Mouse (Mus musculus) lung, postnatal 0 days (tissue): ENCODE results near the gene Cuedc1. TPM values are rescaled to one million over a fixed set of nuclear protein-coding genes. Genes with fewer than 3 reads are reported as not detected.

Experiments
- ATAC-seq: fragments of 200-750 bp; cut with Nextera tagmentation; 2 replicates; pipeline ENCODE4 v1.8.0; 2017; ENCODE audit warnings: moderate library complexity
- DNase-seq: peaks from one replicate; pipeline ENCODE4 v3.0.0-alpha.2; 2016; ENCODE audit warnings: low spot score
- H3K27ac ChIP-seq: fragments of 300-500 bp; sonication (generic); 2 replicates; pipeline ENCODE4 v1.5.1; 2014; ENCODE audit warnings: antibody characterized with exemption, mild to moderate bottlenecking, low read length, mixed read lengths
- H3K27me3 ChIP-seq: fragments of 300-500 bp; sonication (generic); replicated peaks from 2 replicates; pipeline ENCODE4 v1.6.1; 2014; ENCODE audit warnings: low read length, mixed read lengths; ENCODE audit not compliant: insufficient read depth
- H3K36me3 ChIP-seq: fragments of 300-500 bp; sonication (generic); 2 replicates; pipeline ENCODE4 v1.6.1; 2014; ENCODE audit warnings: low read length, mixed read lengths; ENCODE audit not compliant: insufficient read depth
- H3K4me1 ChIP-seq: fragments of 300-500 bp; sonication (generic); 2 replicates; pipeline ENCODE4 v1.6.1; 2014; ENCODE audit warnings: antibody characterized with exemption, low read depth, low read length, mixed read lengths; ENCODE audit not compliant: insufficient read depth
- H3K4me2 ChIP-seq: fragments of 300-500 bp; sonication (generic); replicated peaks from 2 replicates; pipeline ENCODE4 v1.6.1; 2014; ENCODE audit warnings: low read depth, mild to moderate bottlenecking, low read length, moderate library complexity, mixed read lengths
- H3K4me3 ChIP-seq: fragments of 300-500 bp; sonication (generic); 2 replicates; pipeline ENCODE4 v1.5.1; 2014; ENCODE audit warnings: low read depth, low read length
- H3K9ac ChIP-seq: fragments of 300-500 bp; sonication (generic); replicated peaks from 2 replicates; pipeline ENCODE4 v1.6.1; 2014; ENCODE audit warnings: low read depth, mild to moderate bottlenecking
- H3K9me3 ChIP-seq: fragments of 300-500 bp; sonication (generic); 2 replicates; pipeline ENCODE4 v1.6.1; 2016; ENCODE audit warnings: low read length, mixed read lengths
- CTCF ChIP-seq: IDR thresholded peaks from 2 replicates; pipeline ENCODE4 v1.5.1; 2016; ENCODE audit warnings: antibody characterized with exemption, mild to moderate bottlenecking
- EP300 ChIP-seq: IDR thresholded peaks from 2 replicates; pipeline ENCODE4 v1.6.1; 2016; ENCODE audit warnings: antibody characterized with exemption, mild to moderate bottlenecking, control low read depth
- WGBS: fragments of 180-500 bp; shearing (Covaris S2); extraction: QIAGEN DNeasy Blood & Tissue Kit; methylation state at CpG from one replicate; pipeline ENCODE4 v1.1.7; 2014; 5-methylcytosine and 5-hydroxymethylcytosine counted together
- polyA plus RNA-seq: library from polyadenylated mRNA; unstranded; fragments of >200 nt; fragmentation: Nextera tagmentation; extraction: Ambion mirVana; gene quantifications from 2 replicates; pipeline ENCODE4 v1.2.1, GENCODE M21; 2015

Cuedc1 gene
- polyA plus RNA-seq, 1 experiment from 2014 or later: 14.6 TPM

GRCm38 (mm10) chr11:88122545-88122944 is 24.7 kb downstream of the Cuedc1 start:
- peaks cover 19% of the 10 kb centered on the region for H3K4me1 ChIP-seq
- ATAC-seq: no peak

GRCm38 (mm10) chr11:88123021-88123420 is 25.2 kb downstream of the Cuedc1 start:
- DNase-seq: no peak
- no peaks in the 10 kb centered on the region for H3K36me3 ChIP-seq
- H3K9ac ChIP-seq: no peak overlapping the region
- peaks cover 14% of the 10 kb centered on the region for H3K4me1 ChIP-seq
- H3K4me2 ChIP-seq: no peak overlapping the region
- H3K4me3 ChIP-seq: no peak overlapping the region
- 68% methylated on average over 5 of the region's 5 CpGs for WGBS
- no peak for TF ChIP-seq EP300
- no peak for TF ChIP-seq CTCF
- no peaks in the 10 kb centered on the region for H3K27me3 ChIP-seq
- ATAC-seq: no peak
- H3K27ac ChIP-seq: no peak overlapping the region
- no peaks in the 10 kb centered on the region for H3K9me3 ChIP-seq

More at GRCm38 (mm10) chr11:88122545-88122944, 24.7 kb downstream of the Cuedc1 start:
- Histone ChIP-seq H3K27me3 (no peaks in the 10 kb centered on the region), H3K9me3 (no peaks in the 10 kb centered on the region), H3K9ac (no peak overlapping the region), H3K27ac (no peak overlapping the region), H3K36me3 (no peaks in the 10 kb centered on the region), H3K4me2 (no peak overlapping the region), H3K4me3 (no peak overlapping the region)
- no peak for DNase-seq
- TF ChIP-seq EP300 (no peak), CTCF (no peak)
- WGBS: 70% methylated on average over 5 of the region's 5 CpGs

- ATAC-seq (no peak), DNase-seq (no peak)
- Histone ChIP-seq H3K4me3 (no peak overlapping the region), H3K4me2 (no peak overlapping the region), H3K4me1 (peaks cover 9% of the 10 kb centered on the region), H3K27me3 (no peaks in the 10 kb centered on the region), H3K9me3 (no peaks in the 10 kb centered on the region), H3K9ac (no peak overlapping the region), H3K36me3 (no peaks in the 10 kb centered on the region), H3K27ac (no peak overlapping the region)
- WGBS: 20% methylated on average over 6 of the region's 6 CpGs
- no peak for TF ChIP-seq EP300
- TF ChIP-seq CTCF: no peak
Observed at GRCm38 (mm10) chr11:88123731-88124130, 25.9 kb downstream of the Cuedc1 start.

GRCm38 (mm10) chr11:88125483-88125882 is 27.6 kb downstream of the Cuedc1 start:
- 67% methylated on average over 6 of the region's 7 CpGs for WGBS
- Histone ChIP-seq H3K4me1 (no peaks in the 10 kb centered on the region), H3K9ac (no peak overlapping the region), H3K9me3 (no peaks in the 10 kb centered on the region), H3K4me2 (no peak overlapping the region), H3K27me3 (no peaks in the 10 kb centered on the region), H3K27ac (no peak overlapping the region), H3K36me3 (no peaks in the 10 kb centered on the region), H3K4me3 (no peak overlapping the region)
- no peak for DNase-seq
- no peak for TF ChIP-seq CTCF
- no peak for TF ChIP-seq EP300
- no peak for ATAC-seq

- Histone ChIP-seq H3K4me3 (no peak overlapping the region), H3K9ac (no peak overlapping the region), H3K4me1 (no peaks in the 10 kb centered on the region; the same call in 1 of the 2 replicates), H3K27me3 (no peaks in the 10 kb centered on the region), H3K36me3 (no peaks in the 10 kb centered on the region), H3K9me3 (no peaks in the 10 kb centered on the region), H3K27ac (no peak overlapping the region), H3K4me2 (no peak overlapping the region)
- TF ChIP-seq CTCF: no peak
- no peak for TF ChIP-seq EP300
- DNase-seq: no peak
- no peak for ATAC-seq
- 41% methylated on average over 5 of the region's 5 CpGs for WGBS
Observed at GRCm38 (mm10) chr11:88126306-88126793, 28.5 kb downstream of the Cuedc1 start.

GRCm38 (mm10) chr11:88128461-88128860 is 30.6 kb downstream of the Cuedc1 start:
- peaks cover 6% of the 10 kb centered on the region; the same call in 1 of the 2 replicates for H3K4me1 ChIP-seq
- H3K4me3 ChIP-seq: no peak overlapping the region
- no peak for TF ChIP-seq CTCF
- TF ChIP-seq EP300: no peak
- H3K27me3 ChIP-seq: no peaks in the 10 kb centered on the region
- H3K9me3 ChIP-seq: no peaks in the 10 kb centered on the region
- H3K4me2 ChIP-seq: no peak overlapping the region
- no peaks in the 10 kb centered on the region for H3K36me3 ChIP-seq
- 92% methylated on average over 9 of the region's 9 CpGs for WGBS
- ATAC-seq (no peak), DNase-seq (no peak)
- H3K9ac ChIP-seq: no peak overlapping the region
- H3K27ac ChIP-seq: no peak overlapping the region

- DNase-seq (no peak), ATAC-seq (no peak)
- H3K27ac ChIP-seq: no peak overlapping the region
- H3K27me3 ChIP-seq: no peaks in the 10 kb centered on the region
- H3K9me3 ChIP-seq: no peaks in the 10 kb centered on the region
- H3K4me2 ChIP-seq: no peak overlapping the region
- 83% methylated on average over 3 of the region's 3 CpGs for WGBS
- TF ChIP-seq EP300 (no peak), CTCF (no peak)
- peaks cover 6% of the 10 kb centered on the region; the same call in 1 of the 2 replicates for H3K4me1 ChIP-seq
- H3K36me3 ChIP-seq: no peaks in the 10 kb centered on the region
- H3K9ac ChIP-seq: no peak overlapping the region
- no peak overlapping the region for H3K4me3 ChIP-seq
Observed at GRCm38 (mm10) chr11:88129281-88129680, 31.4 kb downstream of the Cuedc1 start.
